Mouse (Mus musculus): Measurements from ENCODE around the gene Col18a1. TPM values are rescaled to one million over a fixed set of nuclear protein-coding genes. Genes with fewer than 3 reads are reported as not detected.

The Col18a1 gene
- 1 to 10 TPM; 3.3 to 3.8 TPM for total RNA-seq (2021)

GRCm38 (mm10) chr10:77165963-77166717, at the start of gene Col18a1:
TSS of gene Col18a1 (minus strand) at chr10:77166548.
- DNase-seq (ENCODE audit: extremely low spot score in 1 of 2, low spot score in 1 of 2), result no peak

GRCm38 (mm10) chr10:77215641-77216040, 49.3 kb upstream of the Col18a1 start:
- no peak for DNase-seq (ENCODE audit: extremely low spot score in 1 of 2, low spot score in 1 of 2)

GRCm38 (mm10) chr10:77214586-77214985, 48.2 kb upstream of the Col18a1 start:
- DNase-seq (ENCODE audit: extremely low spot score in 1 of 2, low spot score in 1 of 2), result no peak

- no peak for DNase-seq (ENCODE audit: extremely low spot score in 1 of 2, low spot score in 1 of 2)
Observed at GRCm38 (mm10) chr10:77213483-77213882, 47.1 kb upstream of the Col18a1 start.

- DNase-seq (ENCODE audit: extremely low spot score in 1 of 2, low spot score in 1 of 2), result no peak
Observed at GRCm38 (mm10) chr10:77212354-77213120, 46.2 kb upstream of the Col18a1 start.

GRCm38 (mm10) chr10:77211116-77211570, 44.8 kb upstream of the Col18a1 start:
- DNase-seq (ENCODE audit: extremely low spot score in 1 of 2, low spot score in 1 of 2), result no peak

GRCm38 (mm10) chr10:77210666-77211065, 44.3 kb upstream of the Col18a1 start:
- DNase-seq (ENCODE audit: extremely low spot score in 1 of 2, low spot score in 1 of 2), result no peak

- DNase-seq (ENCODE audit: extremely low spot score in 1 of 2, low spot score in 1 of 2), result no peak
Observed at GRCm38 (mm10) chr10:77209261-77209660, 42.9 kb upstream of the Col18a1 start.

GRCm38 (mm10) chr10:77206565-77207079, 40.3 kb upstream of the Col18a1 start:
- peak; percentile 18 to 20 for DNase-seq (ENCODE audit: extremely low spot score in 1 of 2, low spot score in 1 of 2)

- DNase-seq (ENCODE audit: extremely low spot score in 1 of 2, low spot score in 1 of 2), result no peak
Observed at GRCm38 (mm10) chr10:77206134-77206533, 39.8 kb upstream of the Col18a1 start.

GRCm38 (mm10) chr10:77203960-77204359, 37.6 kb upstream of the Col18a1 start:
- DNase-seq (ENCODE audit: extremely low spot score in 1 of 2, low spot score in 1 of 2), result no peak

- DNase-seq (ENCODE audit: extremely low spot score in 1 of 2, low spot score in 1 of 2), result no peak
Observed at GRCm38 (mm10) chr10:77201919-77202318, 35.6 kb upstream of the Col18a1 start.

- DNase-seq (ENCODE audit: extremely low spot score in 1 of 2, low spot score in 1 of 2), result no peak
Observed at GRCm38 (mm10) chr10:77200295-77200694, 33.9 kb upstream of the Col18a1 start.

GRCm38 (mm10) chr10:77199229-77199628, 32.9 kb upstream of the Col18a1 start:
- no peak for DNase-seq (ENCODE audit: extremely low spot score in 1 of 2, low spot score in 1 of 2)

GRCm38 (mm10) chr10:77197469-77198209, 31.3 kb upstream of the Col18a1 start:
- DNase-seq (ENCODE audit: extremely low spot score in 1 of 2, low spot score in 1 of 2), result no peak

- DNase-seq (ENCODE audit: extremely low spot score in 1 of 2, low spot score in 1 of 2), result no peak
Observed at GRCm38 (mm10) chr10:77196676-77197075, 30.3 kb upstream of the Col18a1 start.

GRCm38 (mm10) chr10:77196115-77196514, 29.8 kb upstream of the Col18a1 start:
- DNase-seq (ENCODE audit: extremely low spot score in 1 of 2, low spot score in 1 of 2), result no peak

GRCm38 (mm10) chr10:77193495-77193894, 27.1 kb upstream of the Col18a1 start:
- DNase-seq (ENCODE audit: extremely low spot score in 1 of 2, low spot score in 1 of 2), result no peak

GRCm38 (mm10) chr10:77192745-77193144, 26.4 kb upstream of the Col18a1 start:
- DNase-seq (ENCODE audit: extremely low spot score in 1 of 2, low spot score in 1 of 2), result no peak

Measured in layer of hippocampus, postnatal 25 days (tissue).